Mouse (Mus musculus): ENCODE measurements around the gene Rpa1. TPM values are rescaled to one million over a fixed set of nuclear protein-coding genes. Genes with fewer than 3 reads are reported as not detected.

Gene Rpa1
- total and polyA plus RNA-seq, 3 experiments = 230 to 357 (median 287) TPM

- dilution Hi-C loops (cut with MboI; ENCODE audit: extremely low pct_ligation_motif_present, extremely low pct_unique_long_range_greater_than_20kb, low sequenced_read_pairs) = no loop called here
- Histone ChIP-seq H3K27ac (ENCODE audit: insufficient read depth, low read depth) (no peak overlapping the region), H3K4me3 (replicated peaks in 1 of 3; ENCODE audit: low read depth in 2 of 3, low read length in 2 of 3, poor library complexity in 1 of 3) (no peak overlapping the region), H3K9me3 (replicated peaks; ENCODE audit: low read length) (no peaks in the 10 kb centered on the region), H3K36me3 (replicated peaks in 1 of 2; ENCODE audit: control insufficient read depth in 1 of 2, insufficient read depth in 1 of 2, low read length in 1 of 2) (no peaks in the 10 kb centered on the region), H3K4me2 (ENCODE audit: insufficient read depth, low read depth, poor library complexity, severe bottlenecking) (no peak overlapping the region), H3K9ac (ENCODE audit: insufficient read depth, low read depth) (no peak overlapping the region), H3K27me3 (replicated peaks) (peaks cover 1% of the 10 kb centered on the region), H3K79me2 (replicated peaks; ENCODE audit: control insufficient read depth, extremely low read depth, insufficient read depth, poor library complexity, severe bottlenecking) (no peaks in the 10 kb centered on the region), H3K4me1 (ENCODE audit: control insufficient read depth in 1 of 2, insufficient read depth in 2 of 2) (peaks cover 14 to 42% of the 10 kb centered on the region in 2 experiments)
- in situ Hi-C loops (cut with MboI; ENCODE audit: low pct_ligation_motif_present, low pct_unique_long_range_greater_than_20kb, low sequenced_read_pairs) = no loop called here
- TF ChIP-seq USF2 (conservative IDR thresholded peaks at IDR 0.05; ENCODE audit: low read depth, low read length) (no peak), JUND (conservative IDR thresholded peaks at IDR 0.05; ENCODE audit: low read depth, low read length) (no peak), ZMIZ1 (IDR thresholded peaks at IDR 0.05; ENCODE audit: low read depth, low read length) (no peak), ELF1 (IDR thresholded peaks at IDR 0.05; ENCODE audit: low read depth, low read length) (no peak), NELFE (IDR thresholded peaks at IDR 0.05; ENCODE audit: low read depth, low read length) (no peak), CHD2 (IDR thresholded peaks at IDR 0.05; ENCODE audit: low read length) (no peak)
- DNase-seq (ENCODE audit: extremely low read depth) = no peak
These were observed 88.7 kb downstream of the Rpa1 start for GRCm38 (mm10) chr11:75259416-75259815.

GRCm38 (mm10) chr11:75257056-75257648 is 91.0 kb downstream of the Rpa1 start:
- Histone ChIP-seq H3K27ac (ENCODE audit: insufficient read depth, low read depth) (no peak overlapping the region), H3K79me2 (replicated peaks; ENCODE audit: control insufficient read depth, extremely low read depth, insufficient read depth, poor library complexity, severe bottlenecking) (no peaks in the 10 kb centered on the region), H3K36me3 (replicated peaks in 1 of 2; ENCODE audit: control insufficient read depth in 1 of 2, insufficient read depth in 1 of 2, low read length in 1 of 2) (no peaks in the 10 kb centered on the region), H3K4me3 (replicated peaks in 1 of 3; ENCODE audit: low read depth in 2 of 3, low read length in 2 of 3, poor library complexity in 1 of 3) (no peak overlapping the region), H3K4me2 (ENCODE audit: insufficient read depth, low read depth, poor library complexity, severe bottlenecking) (no peak overlapping the region), H3K9ac (ENCODE audit: insufficient read depth, low read depth) (no peak overlapping the region), H3K27me3 (replicated peaks) (peaks cover 1% of the 10 kb centered on the region), H3K9me3 (replicated peaks; ENCODE audit: low read length) (no peaks in the 10 kb centered on the region), H3K4me1 (ENCODE audit: control insufficient read depth in 1 of 2, insufficient read depth in 2 of 2) (peaks cover 12 to 39% of the 10 kb centered on the region in 2 experiments)
- in situ Hi-C loops (cut with MboI; ENCODE audit: low pct_ligation_motif_present, low pct_unique_long_range_greater_than_20kb, low sequenced_read_pairs) (no loop called here), dilution Hi-C loops (cut with MboI; ENCODE audit: extremely low pct_ligation_motif_present, extremely low pct_unique_long_range_greater_than_20kb, low sequenced_read_pairs) (no loop called here)
- no peak for DNase-seq (ENCODE audit: extremely low read depth)
- no peak for TF ChIP-seq RCOR1 (conservative IDR thresholded peaks at IDR 0.05; ENCODE audit: low read depth, low read length)
- no peak for TF ChIP-seq PAX5 (IDR thresholded peaks at IDR 0.05; ENCODE audit: low read length)
- no peak for TF ChIP-seq NRF1 (IDR thresholded peaks at IDR 0.05; ENCODE audit: low read depth, low read length)
- no peak for TF ChIP-seq USF2 (conservative IDR thresholded peaks at IDR 0.05; ENCODE audit: low read depth, low read length)
- no peak for TF ChIP-seq CHD2 (IDR thresholded peaks at IDR 0.05; ENCODE audit: low read length)
- TF ChIP-seq BHLHE40 (IDR thresholded peaks at IDR 0.05; ENCODE audit: low read depth, low read length) = no peak

- dilution Hi-C loops (cut with MboI; ENCODE audit: extremely low pct_ligation_motif_present, extremely low pct_unique_long_range_greater_than_20kb, low sequenced_read_pairs) (no loop called here), in situ Hi-C loops (cut with MboI; ENCODE audit: low pct_ligation_motif_present, low pct_unique_long_range_greater_than_20kb, low sequenced_read_pairs) (no loop called here)
- DNase-seq (ENCODE audit: extremely low read depth) = no peak
These were observed 92.8 kb downstream of the Rpa1 start for GRCm38 (mm10) chr11:75255330-75255729.

More at GRCm38 (mm10) chr11:75255330-75255729, 92.8 kb downstream of the Rpa1 start:
- Histone ChIP-seq H3K9ac (ENCODE audit: insufficient read depth, low read depth) (no peak overlapping the region), H3K4me1 (ENCODE audit: control insufficient read depth in 1 of 2, insufficient read depth in 2 of 2) (peaks cover 19 to 30% of the 10 kb centered on the region in 2 experiments), H3K4me3 (replicated peaks in 1 of 3; ENCODE audit: low read depth in 2 of 3, low read length in 2 of 3, poor library complexity in 1 of 3) (no peak overlapping the region), H3K36me3 (replicated peaks in 1 of 2; ENCODE audit: control insufficient read depth in 1 of 2, insufficient read depth in 1 of 2, low read length in 1 of 2) (no peaks in the 10 kb centered on the region), H3K27ac (ENCODE audit: insufficient read depth, low read depth) (no peak overlapping the region), H3K79me2 (replicated peaks; ENCODE audit: control insufficient read depth, extremely low read depth, insufficient read depth, poor library complexity, severe bottlenecking) (no peaks in the 10 kb centered on the region), H3K27me3 (replicated peaks) (peaks cover 1% of the 10 kb centered on the region), H3K4me2 (ENCODE audit: insufficient read depth, low read depth, poor library complexity, severe bottlenecking) (no peak overlapping the region), H3K9me3 (replicated peaks; ENCODE audit: low read length) (no peaks in the 10 kb centered on the region)
- TF ChIP-seq CHD1 (IDR thresholded peaks at IDR 0.05; ENCODE audit: low read depth, low read length) = no peak
- TF ChIP-seq MAX (IDR thresholded peaks at IDR 0.05; ENCODE audit: low read length) = no peak
- TF ChIP-seq E2F4 (IDR thresholded peaks at IDR 0.05; ENCODE audit: insufficient replicate concordance, low read depth, low read length) = no peak
- TF ChIP-seq TCF12 (IDR thresholded peaks at IDR 0.05; ENCODE audit: low read depth, low read length) = no peak
- TF ChIP-seq SMC3 (IDR thresholded peaks at IDR 0.05; ENCODE audit: low read depth, low read length) = no peak
- TF ChIP-seq EP300 (IDR thresholded peaks at IDR 0.05; ENCODE audit: low read length) = no peak
- TF ChIP-seq ETS1 (conservative IDR thresholded peaks at IDR 0.05; ENCODE audit: low read depth, low read length) = no peak
- TF ChIP-seq JUN (IDR thresholded peaks at IDR 0.05; ENCODE audit: insufficient read depth, low read depth, low read length) = no peak
- no peak for TF ChIP-seq USF1 (IDR thresholded peaks at IDR 0.05; ENCODE audit: low read depth, low read length)
- TF ChIP-seq ELF1 (IDR thresholded peaks at IDR 0.05; ENCODE audit: low read depth, low read length) = no peak
- TF ChIP-seq PAX5 (IDR thresholded peaks at IDR 0.05; ENCODE audit: low read length) = no peak
- no peak for TF ChIP-seq MAFK (IDR thresholded peaks at IDR 0.05; ENCODE audit: insufficient replicate concordance, low read length)
- no peak for TF ChIP-seq ZNF384 (IDR thresholded peaks at IDR 0.05; ENCODE audit: low read depth, low read length)
- no peak for TF ChIP-seq POLR2A (IDR thresholded peaks at IDR 0.05; ENCODE audit: low read depth, low read length)
